Mouse (Mus musculus): Measurements from ENCODE around the gene Senp1.
A peak's percentile ranks its signal among the peaks of the same experiment; 100 is the strongest.

The Senp1 gene

DNA sequence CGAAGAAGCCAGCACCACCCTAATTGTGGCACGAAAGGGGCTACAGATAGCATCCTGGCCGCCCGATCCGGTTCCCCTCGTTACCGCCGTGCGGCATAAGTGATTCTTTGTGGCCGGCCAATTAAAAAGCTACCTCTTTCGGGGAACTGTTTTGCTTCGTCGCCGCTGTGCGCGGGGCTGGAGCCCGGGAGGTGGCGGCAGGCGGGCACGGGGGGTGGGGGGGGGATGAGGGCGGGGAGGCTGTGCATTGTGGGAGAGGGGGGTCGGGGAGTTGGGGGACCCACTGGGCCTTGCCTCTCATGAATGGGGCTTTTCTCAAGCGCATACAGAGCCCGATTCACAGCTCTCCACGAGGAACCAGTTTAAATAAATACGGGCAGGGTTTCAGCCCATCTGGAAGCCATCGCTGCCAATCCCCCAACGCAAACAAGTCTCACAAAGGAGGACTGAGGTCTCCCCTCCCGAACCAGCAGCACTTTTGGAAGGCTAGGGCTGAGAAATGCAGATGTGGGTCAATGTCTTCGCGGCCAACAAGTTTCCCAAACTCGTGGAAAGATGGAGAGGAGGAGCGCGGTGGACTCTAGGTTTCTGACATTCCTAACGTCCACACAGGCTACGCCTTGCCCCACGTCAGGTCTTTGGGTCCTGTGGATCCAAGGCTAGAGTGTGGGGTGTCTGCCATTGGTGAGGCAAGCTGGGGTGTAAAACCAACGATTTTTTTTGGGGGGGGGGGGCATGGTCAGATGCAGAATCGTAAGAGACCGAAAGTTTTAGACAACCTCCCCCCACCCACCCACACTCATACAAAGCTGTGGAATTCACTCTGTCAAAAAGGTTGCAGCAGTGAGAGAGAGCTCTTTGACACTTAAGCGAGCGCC, 91.2 kb downstream of the Senp1 start:
- no peak for DNase-seq (ENCODE audit: low read depth, low spot score)

DNA sequence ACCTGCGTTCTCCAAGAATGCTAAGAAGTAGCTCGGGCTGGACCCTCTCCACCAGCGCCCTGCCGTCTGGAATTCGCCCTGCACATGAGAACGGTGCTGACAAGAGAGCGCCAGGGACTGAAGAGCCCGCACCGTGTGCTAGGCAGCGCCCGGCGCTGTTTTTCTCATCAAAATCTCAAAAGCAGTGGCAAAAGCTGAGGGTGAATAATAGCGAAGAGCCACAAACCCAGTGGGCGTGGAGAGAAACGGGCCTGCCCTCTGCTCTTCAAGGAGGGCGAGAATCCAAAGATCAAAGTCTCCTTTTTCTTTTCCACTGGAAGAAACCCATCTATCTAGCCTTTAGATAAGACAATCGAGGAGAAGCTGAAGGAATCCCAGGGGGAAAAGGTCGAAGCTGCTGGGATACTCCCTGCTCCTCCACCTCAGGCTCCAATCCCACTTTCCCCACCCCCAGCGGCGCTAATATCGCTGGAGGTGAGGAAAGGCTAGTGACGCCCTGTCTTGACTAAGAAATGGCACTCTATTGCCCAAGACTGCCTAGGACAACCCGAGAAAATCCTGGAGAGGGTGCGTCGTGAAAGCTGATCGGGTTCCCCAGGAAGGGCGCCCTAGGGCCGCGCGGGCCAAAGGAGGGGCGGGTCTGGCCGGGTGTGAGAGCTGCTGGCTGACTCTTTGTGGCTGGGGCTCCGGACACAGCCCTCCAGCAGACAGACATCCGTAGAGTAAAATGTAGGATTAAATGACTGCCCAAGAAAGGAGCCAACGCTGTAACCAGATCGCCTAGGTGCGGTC, 92.0 kb downstream of the Senp1 start:
- no peak for DNase-seq (ENCODE audit: low read depth, low spot score)

DNA sequence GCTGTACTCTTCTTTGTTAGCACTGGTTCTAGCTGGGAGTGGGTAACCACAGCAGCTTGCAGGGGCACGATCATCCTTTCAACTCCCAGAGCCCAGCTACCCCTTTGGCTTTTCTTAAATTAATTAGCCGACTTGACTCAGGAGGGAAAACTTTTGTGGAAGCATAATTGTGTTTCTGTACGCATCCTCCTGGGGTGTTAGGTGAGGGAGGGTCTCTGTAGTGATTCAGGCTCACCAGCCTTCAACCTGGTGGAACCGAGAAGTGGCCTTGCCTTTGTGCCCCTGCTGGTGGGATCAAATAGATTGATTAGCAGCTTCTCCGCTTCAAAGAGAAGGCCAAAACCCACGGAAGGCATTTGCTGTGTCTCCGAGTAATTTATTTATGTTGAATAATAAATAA, 93.6 kb downstream of the Senp1 start:
- no peak for DNase-seq (ENCODE audit: low read depth, low spot score)

DNA sequence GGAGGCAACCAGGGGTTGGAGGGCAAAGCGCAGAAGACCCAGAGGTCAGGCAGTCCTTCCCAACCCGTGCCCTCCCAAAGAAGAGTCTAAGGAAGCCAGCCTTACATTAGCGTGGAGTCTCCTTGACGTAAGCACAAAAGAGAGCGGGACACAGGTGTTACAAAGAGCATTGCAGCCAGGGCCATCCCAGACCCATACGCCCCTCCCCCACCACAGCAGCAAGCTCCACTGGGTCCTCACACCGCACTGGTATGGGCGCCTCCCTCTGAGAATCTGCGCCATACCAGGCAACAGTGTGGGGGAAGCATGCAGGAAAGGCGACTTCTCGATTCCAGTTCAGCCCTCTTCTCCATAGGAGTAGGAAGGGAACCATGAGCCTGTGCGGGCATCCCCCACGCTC, 94.0 kb downstream of the Senp1 start:
- DNase-seq (ENCODE audit: low read depth, low spot score) = no peak

DNA sequence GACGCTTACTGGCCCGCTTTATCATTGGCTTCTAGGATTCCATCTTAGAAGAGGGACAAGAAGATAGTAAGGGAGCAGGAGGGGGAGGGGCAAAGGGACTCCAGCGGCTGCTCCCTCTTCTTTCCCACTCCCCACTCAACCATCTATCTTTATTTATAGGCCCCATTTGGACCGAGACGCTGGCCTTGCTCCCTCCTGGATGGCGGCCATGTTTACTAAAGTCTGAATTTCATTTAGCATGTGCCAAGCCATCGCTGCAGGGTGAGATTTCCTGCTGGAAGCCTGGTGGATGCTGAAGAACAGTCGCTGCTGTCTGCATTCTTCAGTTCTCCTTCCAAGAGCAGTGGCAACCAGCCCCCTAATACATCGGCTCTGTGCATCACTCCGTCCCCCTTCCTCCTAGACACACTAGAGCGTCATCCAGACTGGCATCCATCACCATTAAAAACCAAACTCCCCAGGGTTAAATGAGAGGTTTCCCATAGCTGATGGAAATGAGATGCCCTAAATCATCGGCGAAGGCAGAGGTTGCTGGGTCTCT, 96.8 kb downstream of the Senp1 start:
- DNase-seq (ENCODE audit: low read depth, low spot score) = no peak

DNA sequence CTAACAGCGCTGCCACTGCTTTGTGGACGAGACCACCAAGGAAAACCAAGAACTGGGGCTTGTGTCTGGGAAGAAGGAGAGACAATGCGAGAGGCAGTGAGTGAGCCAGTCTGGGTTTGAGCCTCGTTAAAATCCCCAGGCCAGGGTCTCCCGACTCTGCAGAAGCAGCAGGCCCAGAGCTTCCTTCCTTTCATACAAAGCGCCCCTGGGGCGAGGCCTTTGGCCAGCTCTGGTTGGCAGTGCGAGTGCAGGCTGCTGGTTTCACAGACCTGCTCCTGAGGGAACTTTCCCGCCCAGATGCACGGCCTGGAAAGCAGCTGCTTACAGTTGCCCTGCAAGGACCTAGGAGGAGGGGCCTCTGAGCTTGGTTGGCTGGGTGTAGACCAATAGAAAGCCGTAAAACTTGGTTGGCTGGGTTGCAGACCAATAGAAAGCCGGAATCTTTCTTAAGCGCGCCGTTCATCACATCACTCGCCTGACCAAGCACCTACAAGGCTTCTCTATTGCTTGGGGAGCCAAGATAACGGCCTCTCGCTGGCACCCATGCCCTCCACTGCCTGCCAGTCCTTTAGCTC, 100.7 kb downstream of the Senp1 start:
- DNase-seq (ENCODE audit: low read depth, low spot score) = peak; percentile 93

DNA sequence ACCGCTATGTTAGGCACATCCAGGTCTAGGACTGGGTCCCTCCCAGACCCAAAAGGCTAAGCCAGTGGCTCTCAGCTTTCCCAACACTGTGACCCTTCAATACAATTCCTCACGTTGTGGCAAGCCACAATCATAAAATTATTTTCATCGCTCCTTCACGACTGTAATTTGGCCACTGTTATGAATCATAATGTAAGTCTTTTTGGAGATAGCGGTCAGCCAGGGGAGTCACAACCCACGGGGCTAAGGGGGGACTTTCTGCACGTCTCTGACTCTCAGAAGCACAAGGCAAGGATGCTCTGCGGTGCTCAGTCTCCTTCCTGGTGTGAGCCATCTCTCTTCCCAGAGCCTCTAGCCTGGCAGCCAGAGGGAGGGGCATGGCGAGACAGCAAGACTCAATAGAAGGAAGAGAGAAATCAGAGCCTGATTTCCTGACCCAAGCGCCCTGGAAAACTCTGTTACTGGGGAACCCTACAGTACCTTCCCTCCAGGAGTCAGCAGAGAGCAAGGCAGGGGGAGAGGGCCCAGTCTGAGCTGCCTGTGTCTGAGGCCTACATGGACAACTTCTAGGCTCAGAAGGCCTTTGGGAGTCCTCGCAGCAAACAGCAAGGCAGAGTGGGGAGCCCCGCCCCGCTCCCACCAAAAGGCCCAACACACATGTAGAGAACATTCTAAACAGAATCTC, 101.4 kb downstream of the Senp1 start:
- DNase-seq (ENCODE audit: low read depth, low spot score) = no peak

DNA sequence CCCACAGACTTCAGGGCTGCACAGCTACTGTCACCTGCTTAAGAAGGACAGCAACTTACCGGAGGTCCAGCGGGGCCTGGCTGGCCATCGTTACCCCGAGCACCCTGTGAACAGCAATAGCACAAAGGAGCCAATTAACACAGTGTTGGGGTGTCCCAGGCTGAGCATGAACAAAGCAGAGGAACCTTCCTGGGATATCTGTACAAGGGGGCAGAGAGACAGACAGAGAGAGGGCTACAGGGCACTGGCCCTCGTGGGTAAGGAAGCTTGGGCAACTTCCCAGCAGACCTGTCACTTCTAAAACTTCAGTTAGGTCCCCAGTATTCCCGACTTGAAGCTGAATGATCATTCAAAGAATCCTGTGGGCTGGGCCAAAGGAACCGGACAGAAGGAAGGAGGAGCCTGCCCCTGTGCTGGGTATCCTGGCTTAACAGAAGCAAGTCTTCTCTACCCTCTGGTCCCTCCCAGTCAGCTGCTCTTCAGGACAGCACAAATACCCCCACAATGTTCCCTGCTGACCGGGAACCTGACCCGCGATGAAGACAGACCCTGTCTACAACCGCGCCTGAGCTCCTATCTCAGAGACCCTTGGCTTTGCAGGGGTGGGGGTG, 102.2 kb downstream of the Senp1 start:
- no peak for DNase-seq (ENCODE audit: low read depth, low spot score)

DNA sequence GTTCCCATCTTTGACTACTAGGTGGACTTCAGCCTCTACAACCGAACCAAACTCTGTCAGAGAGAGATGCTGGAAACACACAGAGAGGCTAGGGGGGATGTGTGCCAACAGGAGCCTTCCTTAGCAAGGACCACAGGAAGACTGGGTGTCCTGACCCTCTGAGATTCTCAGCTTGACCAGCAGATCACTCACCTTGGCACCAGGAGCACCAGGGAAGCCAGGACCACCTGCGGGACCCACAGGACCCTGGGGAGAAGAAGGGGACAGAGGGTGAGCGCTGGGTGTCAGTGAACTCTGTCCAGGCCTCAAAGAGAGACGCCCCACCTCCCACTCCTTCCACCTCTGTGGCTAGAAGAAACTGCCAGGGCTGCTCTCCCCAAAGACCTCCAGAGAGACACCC, 102.8 kb downstream of the Senp1 start:
- DNase-seq (ENCODE audit: low read depth, low spot score) = no peak

DNA sequence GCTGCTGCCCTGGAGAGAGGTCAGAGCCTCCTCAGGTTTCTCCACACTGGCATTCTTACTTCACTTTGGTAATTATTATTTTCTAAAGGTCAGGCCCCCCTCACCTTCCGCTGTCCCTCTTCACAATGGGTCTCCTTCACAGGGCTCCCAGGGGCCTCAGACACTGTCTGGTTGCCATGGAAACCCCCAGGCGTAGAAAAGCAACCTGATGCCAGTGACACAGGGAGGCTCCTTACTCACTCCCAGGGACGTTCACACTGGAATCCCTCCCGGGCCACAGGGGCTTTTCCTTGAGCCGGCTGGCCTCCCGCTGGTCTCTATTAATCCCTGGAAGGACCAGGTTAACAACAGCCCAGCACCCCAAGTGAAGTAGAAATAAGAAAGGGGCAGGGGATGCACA, 103.4 kb downstream of the Senp1 start:
- no peak for DNase-seq (ENCODE audit: low read depth, low spot score)

DNA sequence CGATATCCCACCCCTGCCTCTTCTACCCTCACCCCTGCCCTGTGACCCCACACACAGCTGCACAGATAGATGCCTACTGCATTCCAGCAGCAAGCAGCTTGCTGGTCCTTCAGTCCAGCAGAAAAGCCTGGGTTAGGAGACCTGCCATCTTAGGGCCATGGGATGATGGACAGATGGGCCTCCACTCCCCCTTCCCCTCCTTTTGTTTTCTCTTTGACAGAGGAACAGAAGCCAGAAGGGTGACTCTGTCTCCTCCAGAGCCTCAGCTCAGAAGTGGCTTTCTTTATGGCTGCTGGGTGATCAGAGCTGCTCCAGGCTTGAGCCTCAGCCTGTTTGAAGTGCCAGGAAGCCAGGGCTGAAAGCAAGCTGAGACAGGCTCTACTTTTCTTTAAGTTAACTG, 104.0 kb downstream of the Senp1 start:
- no peak for DNase-seq (ENCODE audit: low read depth, low spot score)

Data from A20 (cell line).